Mouse (Mus musculus) brown adipose tissue, adult 24 weeks (tissue): ENCODE measurements around the gene Edem3. TPM values are rescaled to one million over a fixed set of nuclear protein-coding genes. Genes with fewer than 3 reads are reported as not detected.

Experiments
- H3K27ac ChIP-seq: fragments of 200-500 bp; replicated peaks from 2 replicates; pipeline ENCODE4 v1.5.1; 2012; ENCODE audit warnings: low read depth, mild to moderate bottlenecking, low read length
- H3K4me1 ChIP-seq: fragments of 200-500 bp; 2 replicates; pipeline ENCODE4 v1.6.1; 2012; ENCODE audit warnings: low read length, mixed read lengths; ENCODE audit not compliant: control insufficient read depth, insufficient read depth, insufficient read length
- H3K4me3 ChIP-seq: fragments of 200-500 bp; 2 replicates; pipeline ENCODE4 v1.5.1; 2012; ENCODE audit warnings: low read depth, mild to moderate bottlenecking, low read length, moderate library complexity; ENCODE audit not compliant: insufficient read depth
- polyA plus RNA-seq: library from polyadenylated mRNA; stranded (reverse); fragments of >200 nt; gene quantifications from 2 replicates; pipeline ENCODE4 v1.2.4, GENCODE M21; 2012; ENCODE audit not compliant: missing spikeins, insufficient read depth, insufficient read length

Edem3 gene
- 10.9 and 11.2 TPM in 2 replicates for polyA plus RNA-seq

DNA sequence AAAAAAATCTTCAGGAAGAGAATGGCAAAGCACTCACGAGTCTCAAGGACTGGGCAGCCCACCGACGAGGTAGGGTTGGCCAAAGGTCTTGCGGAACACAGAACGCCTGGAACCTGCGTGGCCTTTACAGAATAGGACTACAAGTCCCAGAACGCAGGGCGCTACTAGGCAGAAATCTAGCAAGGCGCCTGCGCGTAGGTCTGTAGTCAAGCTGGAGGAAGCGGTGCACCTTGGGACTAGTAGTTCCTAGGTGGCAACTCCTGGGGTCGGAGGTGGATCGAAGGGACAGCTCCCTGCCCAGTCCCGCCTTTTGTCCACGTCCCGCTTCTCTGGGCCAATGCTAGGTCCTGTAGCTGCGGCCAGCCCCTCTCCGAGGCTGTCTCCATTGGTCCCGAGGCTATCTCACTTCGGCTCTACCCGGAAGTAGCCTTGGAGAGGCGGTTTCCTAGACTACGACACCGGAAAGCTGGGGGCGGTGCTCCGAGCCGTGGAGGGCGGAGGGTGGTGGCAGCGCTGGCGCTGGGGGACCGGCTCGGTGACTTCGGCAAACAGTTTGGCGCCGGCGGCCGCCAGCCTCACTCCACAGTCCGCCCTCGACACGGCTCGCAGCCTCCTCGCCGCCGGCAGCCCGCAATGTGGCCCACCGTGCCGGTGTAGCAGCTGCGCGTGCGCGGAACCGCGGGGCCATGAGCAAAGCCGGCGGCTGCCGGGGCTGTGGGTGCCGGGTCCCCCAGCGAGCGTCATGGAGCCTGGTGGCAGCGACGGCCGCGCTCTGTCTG is at the start of gene Edem3:
TSS of gene Edem3 (plus strand) at position 491 of the 779 bp plus-strand sequence.
- Histone ChIP-seq H3K4me3 (peak within 1 kb of the TSS; percentile 73), H3K4me1 (peaks cover 5% of the 10 kb centered on the region; the same call in 1 of the 2 replicates), H3K27ac (peak within 1 kb of the TSS; percentile 65)

DNA sequence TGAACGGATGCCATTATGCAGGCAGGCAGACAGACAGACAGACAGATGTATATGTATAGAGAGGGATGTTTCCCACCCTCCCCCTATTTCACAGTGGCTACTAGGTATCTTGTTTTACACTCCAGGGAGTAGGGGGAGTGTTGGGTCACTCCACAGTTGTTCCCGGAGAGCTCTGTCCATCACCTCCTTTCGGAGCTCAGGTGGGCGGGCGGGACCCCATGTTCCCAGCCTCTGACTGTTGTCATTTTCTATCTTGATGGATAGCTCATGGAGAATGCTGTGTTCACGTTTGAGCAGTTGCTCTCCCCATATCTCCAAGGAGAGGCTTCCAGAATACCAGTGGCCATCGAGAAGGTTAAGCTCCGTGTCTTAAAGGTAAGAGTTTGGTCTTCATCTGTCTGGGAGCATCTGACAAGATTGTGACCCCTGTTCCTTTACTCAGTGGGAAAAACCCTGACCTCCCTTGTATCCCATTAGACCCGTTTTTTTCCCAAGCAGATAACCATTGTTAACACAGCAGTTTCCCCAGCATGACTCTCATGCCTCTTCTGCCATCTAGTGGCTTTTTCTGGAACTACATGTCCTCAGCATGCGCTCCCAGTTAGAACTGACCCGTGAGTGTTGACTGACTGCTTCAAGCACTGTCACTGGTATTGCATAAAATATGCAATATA is 49.3 kb upstream of the Edem3 start:
- Histone ChIP-seq H3K27ac (no peak overlapping the region), H3K4me3 (no peak overlapping the region), H3K4me1 (0 out of 2 replicates have a peak, but pooled peaks cover 4% of the 10 kb centered on the region)

DNA sequence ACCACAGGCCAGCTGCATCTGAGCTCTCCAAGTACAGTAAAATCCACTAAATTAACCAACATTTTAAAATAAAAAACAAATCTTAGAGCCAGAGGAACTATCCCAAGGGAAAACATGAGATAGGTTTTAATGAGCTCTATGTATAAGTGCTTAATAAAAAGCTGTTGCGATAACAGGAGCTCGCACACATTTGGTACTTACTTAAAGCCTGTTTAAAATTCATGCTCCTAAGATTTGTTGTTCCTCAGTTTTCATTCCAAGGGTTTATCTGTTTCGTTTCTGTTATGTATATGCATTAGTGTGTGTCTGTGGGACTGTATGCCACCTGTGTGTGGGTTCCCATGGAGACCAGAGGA is 48.8 kb upstream of the Edem3 start:
- Histone ChIP-seq H3K4me1 (0 out of 2 replicates have a peak, but pooled peaks cover 4% of the 10 kb centered on the region), H3K4me3 (no peak overlapping the region), H3K27ac (no peak overlapping the region)

DNA sequence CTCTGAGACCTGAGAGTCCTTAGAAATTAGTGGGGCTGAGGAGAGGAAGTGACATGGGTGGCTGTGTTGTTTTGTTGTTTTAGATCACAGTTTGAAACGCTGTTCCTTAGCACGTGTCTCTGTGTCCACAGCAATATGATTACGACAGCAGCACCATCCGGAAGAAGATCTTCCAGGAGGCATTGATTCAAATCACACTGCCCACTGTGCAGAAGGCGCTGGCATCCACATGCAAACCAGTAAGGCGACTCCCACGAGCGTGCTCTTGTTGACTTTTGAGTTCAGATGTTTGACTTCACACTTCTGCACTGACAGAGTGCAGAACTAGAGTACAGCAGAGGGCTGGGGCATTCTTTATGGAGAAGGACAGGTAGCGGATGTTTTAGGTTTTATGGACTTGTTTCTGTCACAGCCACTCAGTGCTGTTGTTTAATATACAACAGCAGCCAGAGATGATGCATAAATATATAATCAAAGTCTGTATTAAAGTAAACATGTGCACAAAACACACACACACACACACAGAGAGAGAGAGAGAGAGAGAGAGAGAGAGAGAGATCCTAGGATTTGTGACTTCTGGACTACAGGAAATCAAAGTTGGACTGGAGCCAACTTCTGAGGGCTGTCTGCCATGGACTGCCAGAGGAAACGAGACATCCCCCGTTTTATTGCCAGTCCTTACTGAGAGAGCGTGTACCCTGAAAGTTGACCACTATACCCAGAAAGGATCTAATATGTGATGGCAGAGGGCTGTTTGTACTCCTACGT is 46.0 kb upstream of the Edem3 start:
- Histone ChIP-seq H3K4me1 (0 out of 2 replicates have a peak, but pooled peaks cover 4% of the 10 kb centered on the region), H3K4me3 (no peak overlapping the region), H3K27ac (no peak overlapping the region)

DNA sequence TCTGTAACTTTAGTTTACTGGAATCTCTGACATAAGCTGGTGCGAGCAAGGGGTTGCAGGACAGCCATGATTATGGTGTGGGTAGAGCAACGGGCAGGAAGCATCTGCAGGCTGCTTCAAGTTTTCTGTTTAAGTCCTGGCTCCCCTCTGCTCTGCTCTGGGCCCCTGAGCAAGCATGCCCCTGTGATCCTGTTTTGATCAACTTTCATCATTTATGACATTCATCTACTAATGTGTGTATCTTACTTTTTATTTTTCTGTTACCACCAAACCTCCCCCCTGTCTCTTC is 45.5 kb upstream of the Edem3 start:
- Histone ChIP-seq H3K4me3 (no peak overlapping the region), H3K4me1 (0 out of 2 replicates have a peak, but pooled peaks cover 4% of the 10 kb centered on the region), H3K27ac (no peak overlapping the region)

DNA sequence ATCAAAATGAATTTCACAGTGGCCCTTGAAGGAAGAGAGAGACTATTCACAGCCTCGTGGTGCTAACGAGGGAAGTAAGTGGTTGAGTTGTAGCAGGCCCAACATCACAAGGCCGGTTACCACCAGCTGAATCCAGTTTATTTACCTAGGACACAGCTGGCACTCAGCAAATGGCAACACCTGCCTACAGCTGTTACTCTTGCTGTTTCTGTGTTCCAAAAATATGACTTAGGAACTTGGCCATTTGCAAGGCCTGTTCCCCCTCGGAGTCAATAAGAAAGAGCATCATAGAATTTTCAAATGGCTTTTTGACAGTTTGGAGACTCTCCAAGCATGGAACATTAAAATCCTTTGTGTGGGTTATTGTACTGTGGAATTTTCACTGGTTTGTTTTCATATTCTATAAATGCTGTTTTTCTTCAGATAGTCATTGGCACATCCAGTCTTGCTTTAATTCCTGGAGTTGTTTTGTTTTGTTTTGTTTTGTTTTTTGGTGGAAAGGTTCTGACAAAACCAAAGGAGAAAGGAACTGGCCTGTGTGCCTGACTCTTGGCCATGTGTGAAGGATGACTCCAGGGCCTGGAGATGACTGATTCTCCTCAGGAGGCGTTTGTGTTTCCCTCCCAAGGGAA is 44.6 kb upstream of the Edem3 start:
- Histone ChIP-seq H3K4me3 (no peak overlapping the region), H3K27ac (no peak overlapping the region), H3K4me1 (0 out of 2 replicates have a peak, but pooled peaks cover 4% of the 10 kb centered on the region)

DNA sequence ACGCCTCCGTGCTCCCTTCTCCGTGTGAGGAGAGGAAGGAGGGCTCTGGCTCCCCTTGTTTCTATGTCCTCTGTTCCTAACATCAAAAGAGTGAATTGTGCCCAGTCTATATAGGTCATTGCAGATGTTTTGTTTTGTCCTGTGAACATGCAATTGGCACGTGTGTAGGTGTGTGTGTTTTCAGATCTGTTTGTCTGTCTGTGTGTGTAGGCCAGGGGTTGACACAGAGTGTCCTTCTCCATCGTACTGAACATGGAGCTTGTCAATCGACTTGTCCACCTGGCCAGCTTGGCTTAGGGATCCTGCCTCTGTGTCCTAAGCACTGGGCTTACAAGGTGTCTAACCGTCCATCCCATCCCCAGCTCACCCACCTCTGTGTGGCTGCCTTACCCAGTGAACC is 44.1 kb upstream of the Edem3 start:
- Histone ChIP-seq H3K4me3 (no peak overlapping the region), H3K27ac (no peak overlapping the region)

DNA sequence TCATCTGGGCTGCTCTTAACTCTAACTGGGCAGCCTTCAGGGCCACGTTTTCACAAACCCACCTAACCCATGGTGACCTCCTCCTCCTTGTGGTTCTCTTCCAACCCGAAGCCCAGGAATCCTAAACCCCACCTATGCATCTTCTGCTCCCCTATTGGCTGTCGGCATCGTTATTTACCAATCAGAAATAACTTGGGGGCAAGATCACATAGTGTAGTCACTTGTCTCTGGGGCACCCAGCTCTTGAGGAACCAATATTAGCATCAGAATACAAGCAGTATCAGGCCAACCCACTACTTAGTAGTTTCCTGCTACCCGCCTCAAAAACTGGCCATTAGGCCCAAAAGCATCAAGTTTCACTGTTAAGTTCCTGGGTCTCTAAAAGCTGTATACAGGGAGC is 42.5 kb upstream of the Edem3 start:
- Histone ChIP-seq H3K27ac (no peak overlapping the region), H3K4me3 (no peak overlapping the region), H3K4me1 (0 out of 2 replicates have a peak, but pooled peaks cover 4% of the 10 kb centered on the region)

More for the DNA sequence above, 44.1 kb upstream of the Edem3 start:
- H3K4me1 ChIP-seq: 0 out of 2 replicates have a peak, but pooled peaks cover 4% of the 10 kb centered on the region

DNA sequence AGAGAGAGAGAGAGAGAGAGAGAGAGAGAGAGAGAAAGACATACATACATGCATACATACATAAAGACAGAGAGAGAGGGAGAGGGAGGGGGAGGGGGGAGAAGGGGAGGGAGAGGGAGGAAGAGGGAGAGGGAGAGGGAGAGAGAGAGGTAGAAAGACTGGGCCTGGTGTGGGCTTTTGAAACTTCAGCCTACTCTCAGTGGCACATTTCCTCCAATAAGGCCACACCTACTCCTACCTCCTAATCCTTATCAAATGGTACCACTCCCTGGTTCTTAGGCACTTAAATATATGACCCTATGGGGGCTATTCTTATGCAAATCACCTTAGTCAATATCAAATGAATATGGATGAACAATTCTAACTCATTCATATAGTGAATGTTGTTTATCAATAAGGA is 41.5 kb upstream of the Edem3 start:
- Histone ChIP-seq H3K4me3 (no peak overlapping the region), H3K4me1 (0 out of 2 replicates have a peak, but pooled peaks cover 4% of the 10 kb centered on the region), H3K27ac (no peak overlapping the region)

DNA sequence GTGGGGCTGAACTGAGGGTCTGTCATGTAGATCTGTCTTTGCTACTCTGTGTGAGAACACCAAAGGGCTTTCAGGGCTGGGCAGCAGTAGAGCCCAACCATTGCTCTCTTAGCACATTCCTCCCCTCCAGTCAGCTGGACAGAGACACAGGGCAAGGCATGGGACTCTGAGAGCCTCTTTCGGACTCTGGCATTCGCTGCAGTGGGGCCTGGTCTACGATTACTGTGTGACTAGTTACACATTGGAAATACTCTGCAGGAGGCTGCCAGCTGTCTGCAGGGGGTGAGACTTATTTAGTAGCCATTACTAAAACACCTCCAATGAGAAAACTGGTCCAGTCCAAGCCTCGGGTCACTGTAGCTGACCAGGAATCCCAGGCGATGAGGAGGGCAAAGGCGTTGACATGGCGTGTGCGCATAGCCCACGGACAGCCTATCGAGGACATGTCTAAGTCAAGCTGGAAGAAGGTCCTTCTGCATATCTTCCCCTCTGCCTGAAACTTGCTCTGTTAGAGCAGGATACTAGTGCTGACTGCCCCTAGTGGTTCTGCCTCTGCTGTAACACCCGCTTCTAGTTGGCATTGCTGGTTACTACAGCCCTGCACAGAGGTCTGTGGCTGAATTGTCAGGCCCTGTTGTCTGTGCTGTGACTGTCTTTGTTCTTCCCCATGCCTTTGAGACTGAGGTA is 39.0 kb upstream of the Edem3 start:
- Histone ChIP-seq H3K4me3 (no peak overlapping the region), H3K4me1 (peaks cover 12% of the 10 kb centered on the region), H3K27ac (no peak overlapping the region)

DNA sequence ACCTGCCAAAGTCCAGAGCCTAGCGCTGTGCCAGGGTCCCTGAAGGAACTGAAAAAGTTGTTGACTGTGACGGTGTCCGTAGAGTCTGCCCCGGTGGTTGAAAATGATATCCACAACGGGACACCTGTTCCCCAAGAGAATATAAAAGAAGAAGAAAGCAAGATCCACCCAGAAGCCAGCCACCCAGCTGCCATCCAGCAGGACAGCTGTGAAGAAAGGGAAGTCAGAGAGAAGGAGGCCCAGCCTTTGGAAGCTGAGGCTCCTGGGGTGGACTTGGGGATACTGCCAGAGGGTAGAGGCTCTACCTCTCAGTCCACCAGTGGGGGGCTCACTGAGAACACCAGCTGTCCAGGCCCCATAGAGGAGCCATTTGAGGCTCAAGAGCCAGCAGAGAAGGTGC is 37.5 kb upstream of the Edem3 start:
- H3K4me3 ChIP-seq: no peak overlapping the region
- H3K4me1 ChIP-seq: peaks cover 12% of the 10 kb centered on the region
- no peak overlapping the region for H3K27ac ChIP-seq

DNA sequence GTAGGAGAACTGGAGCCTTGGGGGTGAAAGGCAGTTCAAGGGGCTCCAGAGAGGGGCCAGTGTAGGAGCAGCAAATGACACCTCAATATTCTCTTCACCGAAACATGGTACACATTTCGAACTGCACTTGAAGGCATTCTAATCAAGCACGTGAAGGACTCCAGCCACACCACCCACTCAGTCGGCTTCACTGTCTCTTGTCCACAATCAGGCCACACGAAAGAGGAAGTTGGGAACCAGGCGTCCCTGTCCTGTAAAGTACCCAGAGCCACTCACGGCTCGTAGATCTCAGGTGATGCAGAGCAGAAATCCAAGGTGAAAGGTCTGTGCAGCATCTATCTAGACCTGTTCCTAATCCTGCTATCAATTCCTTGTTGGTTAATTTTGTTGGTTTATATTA is 36.6 kb upstream of the Edem3 start:
- H3K4me1 ChIP-seq: peaks cover 12% of the 10 kb centered on the region
- no peak overlapping the region for H3K27ac ChIP-seq
- no peak overlapping the region for H3K4me3 ChIP-seq

DNA sequence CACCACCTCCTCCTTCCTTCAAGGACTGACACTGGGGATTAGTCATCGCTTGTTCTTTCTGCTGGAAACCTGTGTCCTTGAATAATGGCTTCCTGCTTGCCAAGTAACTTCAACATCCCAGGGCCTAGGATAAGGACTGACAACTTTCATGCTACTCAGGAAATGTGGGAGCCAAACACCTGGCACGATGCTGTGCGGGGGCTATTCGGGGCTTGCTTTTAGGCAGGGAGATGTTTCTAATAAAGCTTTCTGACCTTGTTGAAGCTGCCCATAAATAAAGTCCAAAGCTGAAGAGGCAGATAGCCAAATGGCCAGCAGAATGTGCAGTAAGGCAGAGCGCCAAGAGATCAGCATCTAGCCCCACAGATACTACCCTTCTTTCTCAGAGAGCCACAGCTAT is 35.3 kb upstream of the Edem3 start:
- Histone ChIP-seq H3K27ac (no peak overlapping the region), H3K4me1 (peaks cover 12% of the 10 kb centered on the region), H3K4me3 (no peak overlapping the region)

DNA sequence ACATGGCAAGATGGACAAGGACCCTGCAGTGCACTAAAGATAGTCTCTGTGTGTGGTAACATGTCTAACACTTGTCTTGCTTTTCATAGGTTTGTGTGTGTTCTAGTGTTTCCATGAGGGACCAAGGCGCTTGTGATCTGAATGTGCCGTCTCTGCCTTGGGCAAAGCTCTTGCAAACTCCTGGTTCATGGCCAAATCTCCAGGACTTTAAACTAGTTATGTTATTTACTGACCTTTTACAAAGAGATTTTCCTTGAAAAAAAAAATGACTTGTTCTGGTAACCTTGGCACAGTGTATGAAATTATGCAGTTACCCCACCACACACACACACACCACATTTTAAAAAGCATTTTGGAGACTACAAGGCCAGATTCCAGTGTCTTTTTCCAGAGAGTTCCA is 34.6 kb upstream of the Edem3 start:
- no peak overlapping the region for H3K4me3 ChIP-seq
- H3K27ac ChIP-seq: no peak overlapping the region
- peaks cover 12% of the 10 kb centered on the region for H3K4me1 ChIP-seq
